Mouse (Mus musculus) gastrocnemius, adult 18-20 months (tissue): ENCODE results near the gene Kcnk10. TPM values are rescaled to one million over a fixed set of nuclear protein-coding genes. Genes with fewer than 3 reads are reported as not detected.

Source experiments
- DNase-seq: peaks from one replicate; pipeline ENCODE4 v3.0.0; 2021; ENCODE audit warnings: low spot score
- total RNA-seq, 2 experiments: library from RNA; stranded (reverse); gene quantifications; 2 replicates each; pipeline ENCODE4 v1.2.3; 2021

The Kcnk10 gene
- total RNA-seq, 2 experiments from 2014 or later: not detected

DNA sequence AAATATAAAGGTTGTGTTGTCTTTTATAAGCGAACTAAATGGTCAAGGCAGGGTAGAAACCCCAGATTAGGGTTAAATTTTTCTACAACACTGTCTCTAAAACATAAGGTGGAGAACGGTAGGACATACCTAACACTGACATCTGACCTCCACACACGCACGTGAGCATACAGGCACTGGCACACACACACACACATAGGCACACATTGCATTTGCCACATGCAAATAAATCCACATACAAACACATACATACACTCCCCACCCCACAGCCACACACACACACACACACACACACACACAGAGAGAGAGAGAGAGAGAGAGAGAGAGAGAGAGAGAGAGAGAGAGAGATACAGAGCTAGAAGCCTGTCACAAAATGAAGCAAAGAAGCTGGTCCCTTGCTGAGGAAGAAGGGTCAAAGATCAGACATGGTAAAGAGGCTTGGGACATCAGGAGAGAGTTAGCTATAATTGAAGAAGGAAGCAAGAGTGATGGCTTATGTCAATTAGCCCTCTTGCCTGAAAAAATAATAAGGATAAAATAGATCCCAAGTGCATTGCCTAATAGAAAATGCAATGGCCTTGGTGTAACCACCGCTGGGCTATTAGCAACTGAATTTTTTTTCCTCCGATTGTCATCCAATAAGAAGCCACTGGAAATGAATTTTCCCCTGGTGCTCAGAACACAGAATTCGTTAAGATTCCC is 58.1 kb downstream of the Kcnk10 start:
- DNase-seq: no peak

DNA sequence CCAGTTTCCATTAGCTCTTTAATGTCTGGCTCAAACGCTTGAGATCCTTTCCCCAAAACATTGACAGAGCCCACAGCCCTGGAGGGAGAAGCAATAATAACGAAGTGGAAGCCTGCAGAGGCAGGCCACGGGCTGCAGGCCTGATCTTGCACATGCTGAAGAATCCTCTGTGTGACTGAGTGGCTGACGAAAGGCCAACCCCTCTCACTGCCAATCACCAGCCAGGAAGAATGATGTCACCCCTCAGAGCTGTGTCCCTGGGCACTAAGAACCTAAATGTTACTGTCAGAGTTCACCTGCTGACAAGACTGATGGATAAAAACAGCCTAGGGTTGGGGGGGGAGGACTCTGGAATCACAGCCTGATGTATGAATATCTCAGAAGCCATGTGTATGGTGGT is 72.5 kb downstream of the Kcnk10 start:
- DNase-seq: no peak

DNA sequence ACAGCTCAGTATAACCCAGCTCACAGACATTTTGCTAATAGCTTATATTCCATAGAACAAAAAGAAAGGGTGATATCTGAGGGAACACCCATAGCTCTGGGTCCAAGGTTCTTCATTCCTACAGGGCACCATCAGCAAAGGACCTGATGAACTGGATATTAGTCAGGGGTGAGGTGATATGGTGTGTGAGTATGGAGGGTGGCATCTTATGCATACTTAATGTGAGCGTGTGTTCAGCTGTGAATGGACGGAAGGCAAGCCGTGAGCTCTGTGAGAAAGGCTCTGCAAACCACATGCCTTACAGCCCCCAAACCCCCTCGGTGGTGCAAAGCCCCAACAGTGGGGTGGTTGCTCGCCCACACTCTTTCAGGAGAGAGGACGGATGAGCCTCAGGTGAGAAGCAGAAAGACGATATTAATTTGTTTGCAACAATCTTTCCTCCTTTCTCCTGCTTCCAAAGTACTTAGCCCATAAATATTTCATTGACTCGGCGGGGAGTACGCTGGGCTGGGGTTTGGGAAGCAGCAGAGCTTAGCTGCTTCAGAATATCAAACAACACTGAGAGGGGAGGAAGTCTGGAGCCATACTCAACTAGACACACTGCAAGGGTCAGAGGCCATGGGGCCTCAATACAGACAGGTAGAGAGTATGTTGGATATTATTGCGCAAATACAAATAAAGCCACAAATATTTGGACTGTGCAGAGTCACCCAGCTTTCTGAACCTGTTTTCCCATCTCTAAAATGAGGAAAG is 76.4 kb downstream of the Kcnk10 start:
- no peak for DNase-seq

DNA sequence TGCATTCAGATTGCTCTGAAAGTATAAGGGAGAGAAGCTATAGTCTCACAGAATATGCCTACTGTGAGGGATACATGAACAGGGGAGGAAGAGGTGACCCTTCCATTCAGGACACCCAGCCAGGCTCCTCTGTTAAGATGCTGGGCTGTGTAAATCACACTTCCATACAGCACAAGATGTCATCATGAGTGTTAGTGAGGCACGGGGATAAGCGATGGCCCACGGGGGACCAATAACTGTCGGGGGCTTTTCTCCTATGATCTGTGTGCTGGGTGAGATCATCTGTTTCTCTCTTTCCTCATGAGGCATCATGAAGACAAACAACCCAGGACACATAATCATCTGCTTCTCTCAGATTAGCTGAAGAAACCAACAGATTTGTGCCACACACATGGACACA is 77.1 kb downstream of the Kcnk10 start:
- no peak for DNase-seq

DNA sequence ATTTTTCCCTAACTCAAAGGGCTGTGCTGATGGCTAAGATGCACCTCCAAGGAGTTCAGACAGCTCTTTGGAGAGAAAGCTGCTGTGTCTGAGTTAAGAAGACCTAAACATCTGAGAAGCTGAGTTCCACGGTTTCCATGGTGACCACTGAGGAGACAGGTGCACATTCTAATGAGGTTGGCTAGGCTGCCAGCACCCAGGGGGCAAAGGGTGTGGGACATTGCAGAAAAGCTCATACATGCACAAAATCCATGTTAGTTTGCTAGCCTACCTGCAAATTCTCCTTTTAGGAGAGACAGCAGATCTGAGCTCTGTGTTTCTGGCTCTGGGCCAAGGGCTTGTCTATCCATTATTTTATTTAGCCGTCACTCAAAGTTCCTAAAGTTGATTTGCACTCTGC is 96.7 kb downstream of the Kcnk10 start:
- no peak for DNase-seq

DNA sequence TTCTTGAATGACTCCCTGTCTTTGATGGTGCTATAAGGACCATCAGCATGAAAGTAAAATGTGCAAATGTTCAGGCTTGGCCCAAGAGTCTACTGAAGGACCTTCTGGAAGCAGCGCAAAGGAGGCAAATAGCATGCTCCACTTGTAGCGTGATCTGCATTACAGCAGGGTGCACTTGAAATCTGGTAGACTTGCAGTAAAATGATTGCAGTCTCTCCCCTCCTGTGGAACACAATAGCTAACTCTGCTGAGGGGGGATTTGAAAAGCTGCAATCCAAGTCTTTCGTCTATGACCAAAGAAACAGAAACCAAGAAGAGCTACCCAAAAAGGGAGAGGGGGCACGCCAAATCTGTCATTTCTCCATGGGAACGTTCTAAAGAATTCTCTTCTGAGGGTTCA is 97.1 kb downstream of the Kcnk10 start:
- DNase-seq: no peak

DNA sequence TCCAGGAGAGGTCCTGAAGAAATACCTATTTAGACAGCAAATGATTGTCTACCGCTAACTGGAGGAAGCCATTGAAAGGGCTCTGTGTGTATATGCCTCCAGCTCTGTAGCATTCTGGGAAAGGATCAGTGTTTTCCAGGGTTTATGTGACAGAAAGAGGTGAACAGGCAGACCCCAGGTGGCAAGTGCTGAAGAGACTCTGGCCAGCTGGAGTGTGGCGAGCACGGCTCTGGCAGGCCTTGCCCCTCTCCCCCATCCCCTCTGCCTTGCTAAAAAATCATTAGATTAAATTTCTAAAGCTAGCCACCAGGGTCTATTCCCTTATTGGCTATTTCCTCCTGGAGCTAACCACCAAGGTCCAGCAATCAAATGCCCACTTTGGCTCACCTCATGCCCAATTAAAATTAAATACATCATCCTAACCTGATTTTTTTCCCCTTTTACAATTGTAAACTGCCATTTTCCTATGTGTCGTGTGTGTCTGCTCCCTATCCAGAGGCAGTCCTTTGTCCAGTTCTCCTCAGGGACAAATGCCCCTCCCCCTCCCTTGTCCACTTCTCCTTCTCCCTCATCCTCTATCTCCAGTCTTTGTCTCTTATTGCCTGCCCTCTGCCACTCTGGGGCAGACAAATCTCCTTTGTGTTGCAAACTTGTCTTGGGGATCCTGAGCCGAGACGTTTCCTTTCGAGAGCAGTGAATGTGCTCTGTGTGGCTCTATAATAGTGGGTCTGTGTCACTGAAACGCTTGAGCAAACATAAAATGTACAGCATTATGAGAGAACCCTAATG is 100.2 kb downstream of the Kcnk10 start:
- DNase-seq: no peak

DNA sequence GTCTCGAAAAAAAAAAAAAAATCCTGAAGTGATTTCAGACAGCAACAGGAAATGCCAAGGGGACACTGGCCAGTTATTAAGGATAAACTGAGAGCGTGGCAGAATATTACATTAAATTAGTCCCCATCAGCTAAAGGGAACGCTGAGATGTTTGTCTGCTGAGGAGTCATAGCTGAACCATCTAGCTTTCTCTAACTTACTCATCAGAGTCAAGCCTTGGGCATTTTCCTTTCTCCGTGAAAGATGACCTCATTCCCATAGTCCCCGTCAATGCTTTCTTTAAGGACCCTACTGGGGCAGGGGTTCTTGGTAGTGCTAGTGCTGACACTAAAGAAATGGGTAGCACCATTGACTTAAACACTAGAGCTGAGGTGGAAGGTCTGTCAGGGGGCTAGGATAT is 106.9 kb downstream of the Kcnk10 start:
- no peak for DNase-seq

DNA sequence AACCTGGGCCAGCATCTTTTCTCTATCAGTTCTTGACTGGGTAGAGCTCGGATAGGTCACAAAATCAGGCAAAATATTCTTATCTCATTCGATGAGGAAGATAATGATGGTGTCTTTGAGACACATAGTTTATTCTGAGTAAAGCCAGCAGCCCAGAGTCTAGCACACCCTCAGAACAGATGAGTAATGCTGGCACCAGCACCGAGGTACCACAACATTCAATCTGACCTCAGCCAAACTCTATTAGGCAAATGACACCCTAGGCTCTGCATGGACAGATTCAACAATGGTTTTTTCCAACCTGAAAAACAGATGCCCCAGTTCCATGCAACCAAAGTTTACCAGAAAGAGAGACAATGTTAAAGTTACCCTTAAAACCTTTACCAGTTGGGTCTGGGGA is 108.0 kb downstream of the Kcnk10 start:
- DNase-seq: no peak

DNA sequence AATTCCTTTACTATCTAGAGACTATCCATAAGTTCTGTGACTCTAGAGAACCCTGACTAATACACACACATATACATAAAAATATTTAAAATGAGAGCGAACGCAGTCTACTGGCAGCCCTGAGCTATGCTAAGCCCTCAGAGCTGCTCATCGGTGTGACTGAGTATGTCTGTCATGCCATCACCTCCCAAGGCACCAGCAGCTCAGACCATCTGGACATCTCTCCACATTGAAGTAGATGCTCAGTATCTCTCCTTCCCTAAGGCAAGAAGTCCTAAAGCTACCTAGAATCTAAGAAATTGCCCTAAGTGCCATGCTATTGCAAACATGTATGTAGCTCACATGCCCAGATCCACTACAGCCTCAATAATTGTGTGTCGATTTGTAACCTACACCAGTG is 110.3 kb downstream of the Kcnk10 start:
- no peak for DNase-seq

DNA sequence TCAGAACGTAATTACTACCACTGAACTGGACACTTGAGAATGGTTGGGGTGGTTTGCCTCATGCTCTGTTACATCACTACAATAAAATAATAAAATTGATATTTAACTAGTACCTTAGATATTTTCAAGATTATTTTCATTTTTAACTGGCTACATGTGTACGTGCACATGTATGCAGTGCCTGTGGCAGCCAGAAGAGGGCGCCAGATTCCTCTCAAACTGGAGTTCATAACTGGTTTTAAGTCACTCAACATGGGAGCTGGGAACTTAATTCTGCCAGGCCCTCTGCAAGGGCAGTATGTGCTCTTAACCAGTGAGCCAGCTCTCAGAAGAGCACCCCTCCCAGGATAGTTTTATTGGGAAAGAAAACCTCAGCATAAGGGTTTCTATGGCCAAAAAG is 118.2 kb downstream of the Kcnk10 start:
- no peak for DNase-seq

DNA sequence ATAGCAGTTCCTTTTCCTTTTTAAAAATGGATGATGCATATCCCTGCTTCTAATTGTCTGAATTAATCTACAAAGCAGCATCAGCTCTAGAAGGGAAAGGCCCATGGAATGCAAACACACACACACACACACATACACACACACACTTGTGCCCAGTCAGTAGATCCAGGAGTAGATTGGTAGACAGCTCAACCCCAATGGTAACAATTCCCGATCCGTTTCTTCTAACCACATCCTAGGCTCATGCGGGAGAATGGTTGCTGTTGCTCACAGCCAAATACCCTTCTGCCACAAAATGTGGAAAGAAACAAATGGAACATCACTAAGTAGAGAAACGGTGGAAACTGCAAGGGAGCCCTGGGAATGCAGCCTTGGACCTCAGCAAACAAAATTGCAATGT is 119.2 kb downstream of the Kcnk10 start:
- DNase-seq: no peak

DNA sequence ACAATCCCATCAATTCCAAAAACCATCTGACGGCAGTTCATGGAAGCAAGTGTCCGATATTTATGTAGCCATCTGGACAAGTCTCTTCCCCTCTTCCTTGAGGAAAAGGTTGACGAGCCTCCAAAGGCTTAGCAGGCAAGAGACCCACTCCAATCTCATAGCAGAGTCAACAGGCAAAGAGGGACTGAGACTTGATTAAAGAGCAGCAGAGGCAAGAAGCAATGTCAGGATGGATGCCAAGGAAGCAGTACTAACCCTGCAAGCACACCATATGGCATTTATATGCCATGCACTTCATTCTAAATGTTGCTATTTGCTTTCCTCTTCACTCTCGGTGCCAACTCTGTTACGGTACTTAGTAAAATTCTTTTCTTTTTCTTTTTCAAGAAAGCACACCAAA is 119.6 kb downstream of the Kcnk10 start:
- no peak for DNase-seq

DNA sequence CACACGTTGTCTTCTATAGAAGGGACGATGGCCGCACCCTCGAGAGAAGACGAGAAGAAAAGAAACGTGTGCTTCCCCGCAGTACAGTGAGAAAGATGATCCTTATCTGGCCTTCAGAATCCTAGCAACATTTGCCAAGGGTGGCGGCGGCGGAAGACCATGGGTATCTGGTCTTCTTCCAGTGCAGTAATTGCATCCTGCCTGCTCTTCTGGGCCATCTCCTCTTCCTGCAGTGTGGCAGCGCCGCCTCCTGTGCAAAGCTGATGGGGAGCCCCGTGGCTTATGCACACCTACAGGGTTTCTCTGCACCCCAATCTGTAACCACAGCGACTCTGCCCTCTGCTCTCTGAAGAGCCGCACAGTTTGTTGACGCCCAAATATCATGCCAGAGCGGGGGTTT is 124.9 kb downstream of the Kcnk10 start:
- DNase-seq: no peak

DNA sequence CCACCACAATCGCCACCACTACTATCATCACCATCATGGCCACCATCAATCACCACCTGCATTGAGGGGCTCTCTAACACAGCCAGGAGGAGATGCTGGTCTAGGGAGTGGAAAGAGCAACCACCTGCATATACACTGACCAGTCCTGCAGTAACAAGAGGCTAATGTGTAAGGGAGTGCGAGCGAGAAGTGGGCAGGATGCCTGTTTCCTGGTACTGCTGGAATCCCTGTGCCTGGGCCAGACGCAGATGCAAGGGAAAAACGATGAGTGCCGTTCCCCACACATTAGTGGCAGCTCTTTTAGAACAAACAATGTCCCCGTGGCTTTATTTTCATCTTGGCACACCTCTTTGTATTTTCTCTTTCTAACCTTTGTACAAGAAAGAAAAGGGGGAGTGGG is 125.5 kb downstream of the Kcnk10 start:
- DNase-seq: no peak

DNA sequence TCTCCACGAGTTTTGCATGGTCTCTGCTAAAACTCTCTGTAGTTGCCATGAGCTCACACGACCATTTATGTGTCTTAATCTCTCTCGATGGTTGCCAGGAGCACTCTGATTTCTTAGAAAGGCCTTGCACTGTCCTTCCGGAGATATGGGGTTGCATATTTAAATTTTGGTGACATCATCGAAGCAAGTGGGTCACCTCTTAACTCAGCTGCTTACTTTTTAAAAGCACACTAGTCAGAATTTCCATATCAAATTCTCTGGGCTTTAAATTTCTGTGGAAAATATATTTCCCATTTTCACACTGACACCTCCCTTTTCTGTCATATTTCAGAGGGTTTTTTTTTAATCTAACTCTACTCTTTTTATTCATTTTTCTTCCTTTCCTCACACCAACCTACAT is 132.5 kb downstream of the Kcnk10 start:
- DNase-seq: no peak

DNA sequence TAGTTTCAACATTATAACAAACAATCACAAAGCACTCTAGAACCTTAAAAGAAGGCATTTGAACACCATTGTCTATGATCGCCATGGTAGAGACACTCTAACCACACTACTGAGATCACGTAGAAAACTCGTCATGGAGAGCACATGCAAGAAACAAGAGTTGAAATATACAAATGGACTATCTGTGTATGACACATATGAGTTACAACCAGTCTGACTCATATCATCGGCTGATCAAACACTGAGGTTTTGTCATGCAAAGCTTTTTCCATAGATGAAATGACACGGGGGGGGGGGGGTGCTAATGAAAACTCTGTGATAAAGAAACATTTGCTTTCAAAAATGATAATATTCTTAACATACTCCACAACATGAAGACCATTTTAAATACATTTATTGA is 133.2 kb downstream of the Kcnk10 start:
- no peak for DNase-seq

DNA sequence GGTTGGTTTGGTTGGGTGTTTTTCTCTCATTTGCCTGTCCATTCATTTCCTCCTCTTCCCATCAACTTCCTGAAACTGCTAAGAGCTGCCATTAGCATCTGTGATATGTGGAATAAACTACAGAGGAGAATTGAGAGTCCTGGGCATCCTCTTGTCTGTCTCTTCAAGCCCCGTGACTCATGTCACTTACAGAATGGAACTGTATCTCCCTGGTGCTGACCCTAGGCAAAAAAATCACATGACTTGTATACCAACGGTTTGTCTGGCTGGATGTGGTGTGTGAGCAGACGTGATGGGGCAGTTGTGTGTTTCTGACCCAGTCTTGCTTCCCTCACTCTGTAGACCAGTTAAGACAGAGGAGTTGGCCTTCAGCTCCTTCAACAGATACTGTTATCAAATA is 134.4 kb downstream of the Kcnk10 start:
- DNase-seq: no peak

DNA sequence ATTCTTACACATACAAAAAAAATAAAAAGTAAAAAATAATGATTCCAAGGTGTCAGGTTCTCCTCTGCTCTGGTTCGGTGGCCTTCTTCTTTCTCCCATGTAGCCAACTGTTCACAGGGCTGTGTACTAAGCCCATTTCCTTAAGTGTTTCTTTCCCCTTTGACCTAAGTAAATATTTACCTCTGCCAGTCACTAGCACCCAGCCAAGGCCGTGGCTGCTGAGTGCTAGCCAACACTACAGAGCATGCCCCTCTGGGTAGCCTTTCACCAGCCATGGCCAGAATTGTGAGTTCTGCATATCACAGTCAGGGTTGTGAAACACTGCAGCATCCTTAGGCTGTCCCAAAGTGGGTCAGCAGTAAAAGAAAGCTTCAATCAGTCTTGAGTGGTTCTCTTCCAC is 140.0 kb downstream of the Kcnk10 start:
- no peak for DNase-seq

DNA sequence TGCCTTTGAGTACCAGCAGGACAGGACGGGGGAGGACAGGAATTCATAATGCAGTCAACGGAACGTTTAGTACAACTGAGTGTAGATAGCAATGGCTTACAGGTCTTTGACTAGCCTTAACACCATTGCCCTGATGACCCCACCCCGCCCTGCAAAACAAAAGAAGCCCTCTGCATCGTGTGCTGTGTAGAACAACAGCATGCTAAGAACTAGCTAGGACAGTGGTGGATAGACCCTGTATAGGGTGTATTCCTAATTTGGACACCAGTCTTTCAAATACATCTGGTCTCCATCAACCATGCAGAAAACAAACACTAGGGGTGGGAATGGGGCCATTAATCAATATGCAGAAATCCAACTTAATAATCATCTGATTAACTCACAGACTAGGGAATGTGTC is 147.4 kb downstream of the Kcnk10 start:
- DNase-seq: no peak

DNA sequence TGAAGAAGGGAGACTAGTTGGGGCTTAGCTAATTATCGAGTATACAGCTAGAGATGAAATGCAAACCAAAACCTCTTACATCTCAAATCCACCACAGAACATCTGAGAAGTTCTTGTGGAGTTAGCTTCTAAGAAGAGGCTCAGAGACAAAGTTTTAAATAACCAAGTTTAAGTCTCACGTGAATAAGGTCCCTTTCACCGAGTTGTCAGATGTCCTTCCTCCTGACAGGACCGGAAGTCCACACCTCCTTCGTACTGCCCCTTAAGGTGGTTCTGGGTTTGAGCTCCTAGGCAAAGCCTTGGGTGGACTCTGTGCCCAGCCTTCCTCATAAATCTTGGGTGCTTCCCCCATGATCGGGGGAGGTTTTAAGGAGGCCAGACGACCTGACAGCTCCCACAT is 156.8 kb downstream of the Kcnk10 start:
- no peak for DNase-seq

DNA sequence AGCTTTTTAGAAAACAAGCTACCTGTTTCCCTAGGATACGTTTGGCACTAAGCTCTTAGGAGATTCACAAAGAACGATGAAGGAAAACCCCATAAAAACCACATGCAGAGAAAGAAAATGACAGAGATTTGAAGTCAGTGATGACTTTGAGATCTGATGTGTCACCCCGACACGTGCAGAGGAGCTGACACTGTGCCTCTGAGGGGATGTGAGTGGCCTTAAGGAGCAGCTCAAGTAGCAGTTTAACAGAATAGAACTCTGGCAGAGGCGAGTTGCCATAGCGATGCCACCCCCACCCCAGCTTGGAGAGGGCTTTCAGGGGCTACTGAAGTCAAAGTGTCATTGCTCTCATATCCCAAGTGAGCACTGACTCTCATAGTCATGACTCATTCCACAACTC is 158.3 kb downstream of the Kcnk10 start:
- no peak for DNase-seq

DNA sequence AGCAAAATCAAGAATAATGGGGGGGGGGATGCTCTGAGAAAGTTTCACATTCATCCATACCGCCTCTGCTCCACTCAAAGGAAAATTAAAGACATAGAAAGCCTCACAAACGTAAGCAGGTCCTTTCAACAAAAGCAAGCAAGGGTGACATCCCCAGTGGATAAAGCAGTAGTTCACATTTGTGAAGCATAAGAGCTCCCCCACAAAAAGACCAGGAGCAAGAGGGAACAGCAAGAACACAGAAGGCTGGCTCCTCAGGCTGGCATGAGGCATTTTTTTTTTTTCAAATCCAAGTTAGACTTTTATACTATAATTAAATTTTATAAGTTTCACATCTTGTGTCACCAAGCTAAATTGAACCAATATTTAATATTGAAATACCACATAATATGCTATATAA is 168.5 kb downstream of the Kcnk10 start:
- DNase-seq: no peak
